Mouse (Mus musculus) MEL (cell line): Measurements from ENCODE around the gene Creg2. TPM values are rescaled to one million over a fixed set of nuclear protein-coding genes. Genes with fewer than 3 reads are reported as not detected.

Source experiments
- DNase-seq: peaks from one replicate; pipeline ENCODE4 v3.0.0; 2011; ENCODE audit warnings: low read depth, low spot score
- H3K27ac ChIP-seq: 2 replicates; pipeline ENCODE4 v1.5.1; 2012; ENCODE audit warnings: low read depth, mild to moderate bottlenecking, control low read depth, low read length, moderate library complexity; ENCODE audit not compliant: control insufficient read depth
- H3K27me3 ChIP-seq, 2 experiments: fragments of 150-350 bp in 1 of 2; sonication (generic) in 1 of 2; 2 replicates each; pipeline ENCODE4 v1.6.1; 2012; ENCODE audit warnings: low read length in 2 of 2, mild to moderate bottlenecking in 2 of 2, improper control_type of control experiment in 1 of 2, moderate library complexity in 1 of 2; ENCODE audit not compliant: insufficient read depth in 2 of 2, control insufficient read depth in 1 of 2
- H3K36me3 ChIP-seq, 2 experiments: 2 replicates each; pipeline ENCODE4 v1.6.1; 2012 to 2014; ENCODE audit warnings: low read length in 2 of 2, improper control_type of control experiment in 1 of 2, inconsistent platforms in 1 of 2, mild to moderate bottlenecking in 1 of 2; ENCODE audit not compliant: insufficient read depth in 2 of 2, control insufficient read depth in 1 of 2
- H3K4me1 ChIP-seq, 2 experiments: fragments of 150-350 bp in 1 of 2; sonication (generic) in 1 of 2; 2 replicates each; pipeline ENCODE4 v1.6.1; 2012; ENCODE audit warnings: low read length in 2 of 2, improper control_type of control experiment in 1 of 2, mild to moderate bottlenecking in 1 of 2; ENCODE audit not compliant: insufficient read depth in 2 of 2, control insufficient read depth in 1 of 2
- H3K4me3 ChIP-seq, 2 experiments: fragments of 150-350 bp in 1 of 2; sonication (generic) in 1 of 2; 2 replicates each; pipeline ENCODE4 v1.5.1; 2012; ENCODE audit warnings: low read depth in 2 of 2, low read length in 2 of 2, mild to moderate bottlenecking in 2 of 2, moderate library complexity in 2 of 2, control low read depth in 1 of 2, improper control_type of control experiment in 1 of 2; ENCODE audit not compliant: control insufficient read depth in 1 of 2, insufficient read depth in 1 of 2
- H3K79me2 ChIP-seq: 2 replicates; pipeline ENCODE4 v1.6.1; 2012; ENCODE audit warnings: mild to moderate bottlenecking, low read length, moderate library complexity; ENCODE audit not compliant: control insufficient read depth, poor library complexity, insufficient read depth
- H3K9ac ChIP-seq: 2 replicates; pipeline ENCODE4 v1.6.1; 2012; ENCODE audit warnings: low read depth, mild to moderate bottlenecking, control low read depth, low read length, moderate library complexity; ENCODE audit not compliant: control insufficient read depth, poor library complexity, severe bottlenecking
- H3K9me3 ChIP-seq: fragments of 150-350 bp; sonication (generic); replicated peaks from 2 replicates; pipeline ENCODE4 v1.6.1; 2012; ENCODE audit warnings: mild to moderate bottlenecking, low read length, improper control_type of control experiment, moderate library complexity; ENCODE audit not compliant: insufficient read depth
- CTCF ChIP-seq, 3 experiments: IDR thresholded peaks in 2 of 3; conservative IDR thresholded peaks in 1 of 3; 2 replicates each; pipeline ENCODE4 v1.5.1; 2011 to 2012; ENCODE audit warnings: low read length in 3 of 3, low read depth in 2 of 3, mild to moderate bottlenecking in 2 of 3, improper control_type of control experiment in 1 of 3, inconsistent platforms in 1 of 3, mixed read lengths in 1 of 3, moderate library complexity in 1 of 3; ENCODE audit not compliant: control insufficient read depth in 1 of 3, insufficient read depth in 1 of 3, poor library complexity in 1 of 3, severe bottlenecking in 1 of 3
- E2F4 ChIP-seq: IDR thresholded peaks from 2 replicates; pipeline ENCODE4 v1.6.1; 2011; ENCODE audit warnings: low read depth, low read length, improper control_type of control experiment, borderline replicate concordance
- ELF1 ChIP-seq: IDR thresholded peaks from 2 replicates; pipeline ENCODE4 v1.6.1; 2014; ENCODE audit warnings: low read depth, mild to moderate bottlenecking, inconsistent platforms, low read length, improper control_type of control experiment, moderate library complexity
- EP300 ChIP-seq, 2 experiments: IDR thresholded peaks; 2 replicates each; pipeline ENCODE4 v1.6.1; 2011; ENCODE audit warnings: improper control_type of control experiment in 2 of 2, low read length in 2 of 2, low read depth in 1 of 2, mild to moderate bottlenecking in 1 of 2
- GABPA ChIP-seq: IDR thresholded peaks from 2 replicates; pipeline ENCODE4 v1.6.1; 2012; ENCODE audit warnings: low read depth, mild to moderate bottlenecking, inconsistent platforms, low read length, improper control_type of control experiment, moderate library complexity
- GATA1 ChIP-seq: IDR thresholded peaks from 2 replicates; pipeline ENCODE4 v1.6.1; 2011; ENCODE audit warnings: low read depth, low read length, improper control_type of control experiment
- JUND ChIP-seq: IDR thresholded peaks from 2 replicates; pipeline ENCODE4 v1.6.1; 2011; ENCODE audit warnings: low read depth, mild to moderate bottlenecking, improper control_type of control experiment, low read length
- MAFK ChIP-seq: IDR thresholded peaks from 2 replicates; pipeline ENCODE4 v1.6.1; 2011; ENCODE audit warnings: low read depth, mild to moderate bottlenecking, low read length, improper control_type of control experiment, borderline replicate concordance
- MAZ ChIP-seq: IDR thresholded peaks from 2 replicates; pipeline ENCODE4 v1.6.1; 2012; ENCODE audit warnings: low read depth, mild to moderate bottlenecking, inconsistent platforms, low read length, improper control_type of control experiment
- MXI1 ChIP-seq: IDR thresholded peaks from 2 replicates; pipeline ENCODE4 v1.6.1; 2011; ENCODE audit warnings: mild to moderate bottlenecking, low read depth, low read length, improper control_type of control experiment
- NRF1 ChIP-seq: IDR thresholded peaks from 2 replicates; pipeline ENCODE4 v1.6.1; 2014; ENCODE audit warnings: low read depth, mild to moderate bottlenecking, inconsistent platforms, low read length, improper control_type of control experiment, moderate library complexity; ENCODE audit not compliant: poor library complexity, insufficient read depth, severe bottlenecking
- POLR2AphosphoS2 ChIP-seq: IDR thresholded peaks from 2 replicates; pipeline ENCODE4 v1.6.1; 2011; ENCODE audit warnings: low read length, improper control_type of control experiment
- POLR2AphosphoS5 ChIP-seq: IDR thresholded peaks from 2 replicates; pipeline ENCODE4 v1.6.1; 2012; ENCODE audit warnings: low read depth, borderline replicate concordance, mild to moderate bottlenecking, inconsistent platforms, low read length, moderate library complexity, mixed read lengths
- SIN3A ChIP-seq: IDR thresholded peaks from 2 replicates; pipeline ENCODE4 v1.6.1; 2012; ENCODE audit warnings: low read length, improper control_type of control experiment, inconsistent platforms
- SMC3 ChIP-seq: IDR thresholded peaks from 2 replicates; pipeline ENCODE4 v1.6.1; 2011; ENCODE audit warnings: low read depth, low read length, improper control_type of control experiment
- TAL1 ChIP-seq: IDR thresholded peaks from 2 replicates; pipeline ENCODE4 v1.6.1; 2012; ENCODE audit warnings: mild to moderate bottlenecking, inconsistent platforms, low read length, moderate library complexity, mixed read lengths
- USF1 ChIP-seq: IDR thresholded peaks from 2 replicates; pipeline ENCODE4 v1.6.1; 2014; ENCODE audit warnings: low read depth, mild to moderate bottlenecking, inconsistent platforms, low read length, improper control_type of control experiment, moderate library complexity
- ZC3H11A ChIP-seq: IDR thresholded peaks from 2 replicates; pipeline ENCODE4 v1.6.1; 2012; ENCODE audit warnings: low read depth, mild to moderate bottlenecking, inconsistent platforms, low read length, improper control_type of control experiment
- ZKSCAN1 ChIP-seq: IDR thresholded peaks from 2 replicates; pipeline ENCODE4 v1.6.1; 2012; ENCODE audit warnings: low read depth, mild to moderate bottlenecking, inconsistent platforms, low read length, improper control_type of control experiment, moderate library complexity
- ZMIZ1 ChIP-seq: IDR thresholded peaks from 2 replicates; pipeline ENCODE4 v1.6.1; 2012; ENCODE audit warnings: low read depth, mild to moderate bottlenecking, inconsistent platforms, low read length, improper control_type of control experiment, moderate library complexity
- ZNF384 ChIP-seq: IDR thresholded peaks from 2 replicates; pipeline ENCODE4 v1.6.1; 2012; ENCODE audit warnings: low read depth, mild to moderate bottlenecking, inconsistent platforms, low read length, improper control_type of control experiment
- polyA plus RNA-seq, 2 experiments: library from polyadenylated mRNA; stranded (reverse) in 1 of 2; unstranded in 1 of 2; fragments of >175 nt in 1 of 2; fragments of >200 nt in 1 of 2; gene quantifications; 2 replicates each; pipeline versions ENCODE4 v1.2.1 to v1.2.4; 2012; ENCODE audit warnings: low replicate concordance in 2 of 2, low read depth in 1 of 2; ENCODE audit not compliant: insufficient read length in 2 of 2, insufficient read depth in 1 of 2, missing spikeins in 1 of 2
- total RNA-seq: library from RNA; depleted of rRNA; stranded (reverse); fragments of 300-350 nt; gene quantifications from 2 replicates; pipeline ENCODE4 v1.2.3, GENCODE M21; 2012; rRNA removed

Creg2 gene
- not detected in 2 replicates for total RNA-seq
- polyA plus RNA-seq, result not detected

- H3K4me1 ChIP-seq, result no peaks in the 10 kb centered on the region
- TF ChIP-seq USF1 (no peak), ZKSCAN1 (no peak), TAL1 (no peak), JUND (no peak), GATA1 (no peak), EP300 (IDR thresholded peaks at IDR 0.05; ENCODE audit: low read depth in 1 of 2, low read length in 2 of 2) (no peak), ZMIZ1 (no peak), MAFK (no peak), NRF1 (no peak)
- TF ChIP-seq, all 39 proteins: peak for 0
- no peaks in the 10 kb centered on the region for H3K79me2 ChIP-seq
- peaks cover 0 to 1% of the 10 kb centered on the region in 2 experiments for H3K27me3 ChIP-seq
- no peak within 1 kb of the TSS for H3K4me3 ChIP-seq
- no peaks in the 10 kb centered on the region for H3K9me3 ChIP-seq
- H3K9ac ChIP-seq, result no peak within 1 kb of the TSS
- no peak within 1 kb of the TSS for H3K27ac ChIP-seq
- DNase-seq, result no peak
- no peaks in the 10 kb centered on the region for H3K36me3 ChIP-seq
These were observed at the start of gene Creg2 for GRCm38 (mm10) chr1:39651241-39651548. Gene Creg2 (minus strand): TSS chr1:39651474.

- Histone ChIP-seq H3K9ac (no peak overlapping the region), H3K79me2 (no peaks in the 10 kb centered on the region), H3K27ac (no peak overlapping the region), H3K4me3 (no peak overlapping the region), H3K9me3 (no peaks in the 10 kb centered on the region), H3K4me1 (no peaks in the 10 kb centered on the region), H3K27me3 (no peaks in the 10 kb centered on the region; a peak in 1 of 4 replicates), H3K36me3 (no peaks in the 10 kb centered on the region)
- no peak for TF ChIP-seq MXI1
- no peak for TF ChIP-seq USF1
- DNase-seq, result no peak
These were observed 49.5 kb upstream of the Creg2 start for GRCm38 (mm10) chr1:39700599-39701273.

DNA sequence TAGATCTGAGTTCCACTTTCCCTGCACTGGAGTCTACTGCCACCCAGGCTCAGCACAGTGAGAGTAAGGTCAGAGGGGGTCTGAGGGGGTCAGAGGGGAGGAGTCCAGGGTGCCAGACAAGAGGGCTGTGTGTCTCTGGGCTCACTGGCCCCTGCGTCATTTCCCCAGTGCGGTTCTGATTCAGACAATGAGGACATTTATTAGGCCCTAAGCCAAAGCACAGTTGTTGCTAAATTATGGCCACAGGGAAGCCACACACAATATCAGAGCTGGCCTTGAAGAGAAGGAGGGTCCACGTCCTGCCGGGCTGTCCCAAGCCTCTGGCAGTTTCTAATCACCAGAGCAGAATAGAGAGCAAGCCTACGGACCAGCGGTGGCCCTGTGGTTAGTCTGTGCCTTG lies 47.2 kb upstream of the Creg2 start:
- Histone ChIP-seq H3K9ac (no peak overlapping the region), H3K36me3 (no peaks in the 10 kb centered on the region), H3K9me3 (no peaks in the 10 kb centered on the region), H3K79me2 (no peaks in the 10 kb centered on the region), H3K27ac (no peak overlapping the region), H3K27me3 (no peaks in the 10 kb centered on the region; a peak in 1 of 4 replicates), H3K4me1 (no peaks in the 10 kb centered on the region), H3K4me3 (no peak overlapping the region)
- DNase-seq, result no peak
- TF ChIP-seq USF1 (no peak), ZC3H11A (no peak), SMC3 (no peak), ZKSCAN1 (no peak), GATA1 (no peak), POLR2AphosphoS5 (no peak), ELF1 (no peak), MAZ (no peak), CTCF (IDR thresholded peaks at IDR 0.05 in 2 of 3, conservative IDR thresholded peaks at IDR 0.05 in 1 of 3; ENCODE audit: control insufficient read depth in 1 of 3, insufficient read depth in 1 of 3, low read depth in 2 of 3, low read length in 3 of 3, poor library complexity in 1 of 3, severe bottlenecking in 1 of 3) (no peak), GABPA (no peak), SIN3A (no peak), E2F4 (no peak), POLR2AphosphoS2 (no peak), NRF1 (no peak), ZNF384 (no peak)
